Mouse (Mus musculus): ENCODE results near the gene Mrps34.

The Mrps34 gene

DNA sequence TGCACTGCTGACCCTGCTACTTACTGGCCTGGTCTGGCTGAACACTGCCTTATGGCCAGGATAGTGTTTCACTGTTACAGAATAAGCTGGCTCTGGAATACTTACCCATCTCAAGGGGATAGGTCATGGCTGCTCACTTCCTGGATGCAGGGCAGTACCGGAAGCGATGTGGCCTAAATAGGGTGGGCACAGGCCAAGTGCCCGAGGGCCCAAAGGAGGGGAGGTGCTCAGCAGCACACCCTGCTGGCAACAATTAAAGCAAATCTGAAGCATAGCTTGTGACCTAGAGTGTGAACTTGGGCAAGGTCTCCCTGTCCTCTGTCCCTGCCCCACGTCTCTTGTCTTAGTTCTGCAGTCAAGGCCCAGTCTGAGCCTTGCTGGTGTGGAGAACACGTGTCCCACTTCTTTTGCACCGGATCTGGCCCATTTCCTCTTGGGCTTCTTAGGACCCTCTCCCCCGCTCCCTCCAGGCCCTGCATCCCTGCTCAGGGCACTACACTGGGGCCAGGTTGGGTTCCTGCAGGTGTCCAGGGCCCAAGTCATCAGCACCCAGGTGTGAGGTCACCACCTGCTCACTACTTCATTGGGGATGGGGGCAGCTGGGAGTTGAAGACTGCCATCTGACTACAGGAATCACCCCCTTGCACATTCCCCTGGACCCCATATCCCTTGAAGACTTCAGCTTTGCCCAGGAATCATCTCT, 13.0 kb upstream of the Mrps34 start:
- DNase-seq (ENCODE audit: low spot score): peak; percentile 66

DNA sequence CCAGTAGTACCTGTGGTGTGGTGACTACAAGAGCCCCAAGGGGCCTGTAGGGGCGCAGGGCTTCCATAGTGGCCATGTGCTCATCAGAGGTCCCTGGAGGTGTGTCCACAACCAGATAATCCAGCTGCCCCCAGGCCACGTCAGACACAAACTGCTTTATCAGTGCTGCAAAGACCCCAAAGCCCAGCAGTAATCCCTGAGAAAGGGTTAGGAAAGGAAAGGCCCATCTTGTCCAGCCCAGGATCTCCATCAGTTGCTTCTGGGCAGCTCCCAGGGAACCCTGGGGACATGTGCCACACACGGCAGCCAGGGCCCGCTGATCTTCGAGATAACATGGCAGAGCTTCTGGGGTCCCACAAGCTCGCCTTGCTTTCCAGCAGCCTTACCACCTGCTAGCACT, 10.5 kb upstream of the Mrps34 start:
- DNase-seq (ENCODE audit: low spot score): no peak

DNA sequence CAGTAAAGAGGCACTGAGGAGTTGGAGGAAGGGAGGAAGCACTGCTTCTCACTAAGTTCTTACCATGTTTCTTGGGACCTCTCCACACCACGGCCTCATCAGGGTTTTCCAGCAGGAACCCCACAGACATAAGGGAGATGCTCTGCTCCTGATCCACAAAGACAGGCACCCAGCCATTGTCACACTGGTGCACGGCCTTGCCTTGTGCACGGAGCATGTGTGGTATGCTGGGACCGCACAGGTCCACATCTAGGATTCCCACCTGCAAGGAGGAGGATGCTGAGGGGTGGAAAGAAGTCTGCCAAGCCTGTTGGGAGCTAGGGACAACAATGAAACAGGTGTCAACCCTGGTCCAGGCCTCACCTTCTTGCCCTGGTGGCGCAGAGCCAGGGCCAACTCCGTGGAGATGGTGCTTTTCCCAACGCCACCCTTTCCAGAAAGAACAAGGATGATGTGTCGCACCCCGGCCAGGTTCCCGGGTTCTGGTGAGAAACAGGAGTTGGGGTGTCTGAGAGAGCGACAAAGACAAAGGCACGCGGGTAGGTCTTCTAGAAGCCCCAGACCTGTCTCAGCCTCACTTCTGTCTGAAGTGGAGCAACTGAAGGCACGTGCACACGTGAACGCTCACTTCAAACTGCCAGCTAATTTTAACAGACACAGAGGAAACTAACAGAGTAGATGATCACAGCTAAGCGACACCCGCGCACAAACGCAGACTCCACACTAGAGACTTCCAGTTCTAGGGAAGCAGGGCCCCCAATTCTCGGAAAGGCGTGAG, 9.4 kb upstream of the Mrps34 start:
- DNase-seq (ENCODE audit: low spot score): no peak

DNA sequence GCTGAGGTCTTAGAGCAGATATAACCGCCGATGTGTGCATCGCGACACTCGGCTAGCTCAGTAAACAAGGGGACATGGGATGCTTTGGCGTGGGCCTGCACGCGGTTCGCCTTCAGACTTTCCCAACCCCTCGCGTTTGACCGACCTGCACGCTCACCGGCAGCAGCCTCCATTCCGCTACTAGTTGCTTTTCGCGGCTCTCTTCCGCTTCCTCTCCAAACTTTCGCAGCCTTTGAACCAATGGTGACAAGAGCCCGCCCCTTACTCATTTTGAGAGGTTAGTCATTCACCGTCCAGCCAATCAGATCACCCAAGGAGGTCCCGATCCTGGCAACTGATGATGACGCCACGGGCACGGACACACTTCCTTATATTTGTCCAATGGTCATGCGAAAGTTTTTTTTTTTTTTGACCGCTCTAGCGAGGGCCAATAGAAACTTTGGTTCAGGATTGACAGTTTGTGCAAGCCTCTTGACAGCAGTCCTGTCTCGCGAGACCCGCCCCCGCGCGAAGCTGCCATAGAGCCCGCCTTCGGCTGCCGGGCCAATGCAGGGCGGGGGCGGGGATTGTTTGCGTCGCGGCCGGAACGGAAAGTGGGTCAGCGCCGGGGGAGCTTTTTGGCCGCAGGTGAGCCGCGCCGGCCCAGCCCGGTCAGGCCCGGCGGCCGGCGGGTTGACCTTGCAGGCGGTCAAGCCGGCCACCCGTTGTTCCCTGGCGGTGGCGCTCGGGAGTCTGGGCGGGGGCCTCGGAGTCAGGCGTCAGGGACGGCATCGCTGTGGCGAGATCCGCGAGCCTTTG, 8.6 kb upstream of the Mrps34 start, which contains the start of the genes Nubp2 and Spsb3:
Nubp2 (minus strand) TSS at position 216 of the 798 bp plus-strand sequence.
Spsb3 (plus strand) TSS at position 510 of the 798 bp plus-strand sequence.
- DNase-seq (ENCODE audit: low spot score): peak; percentile 99

DNA sequence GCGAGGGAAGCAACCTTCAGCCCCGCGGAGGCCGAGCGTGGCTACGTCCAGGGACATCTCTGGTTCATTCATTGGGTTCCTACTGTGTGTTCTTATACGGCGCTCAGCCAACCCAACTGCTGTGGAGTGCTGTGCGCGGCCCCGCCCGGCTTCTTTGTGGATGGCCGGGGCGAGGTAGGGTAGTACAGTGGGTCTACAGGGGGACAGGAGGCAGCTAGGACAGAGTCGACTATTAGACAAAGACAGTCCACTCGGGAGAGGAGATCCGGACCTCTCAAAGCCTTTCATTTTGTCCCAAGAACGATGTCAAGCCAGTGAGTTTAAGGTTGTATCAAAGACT, 8.0 kb upstream of the Mrps34 start:
- DNase-seq (ENCODE audit: low spot score): no peak

DNA sequence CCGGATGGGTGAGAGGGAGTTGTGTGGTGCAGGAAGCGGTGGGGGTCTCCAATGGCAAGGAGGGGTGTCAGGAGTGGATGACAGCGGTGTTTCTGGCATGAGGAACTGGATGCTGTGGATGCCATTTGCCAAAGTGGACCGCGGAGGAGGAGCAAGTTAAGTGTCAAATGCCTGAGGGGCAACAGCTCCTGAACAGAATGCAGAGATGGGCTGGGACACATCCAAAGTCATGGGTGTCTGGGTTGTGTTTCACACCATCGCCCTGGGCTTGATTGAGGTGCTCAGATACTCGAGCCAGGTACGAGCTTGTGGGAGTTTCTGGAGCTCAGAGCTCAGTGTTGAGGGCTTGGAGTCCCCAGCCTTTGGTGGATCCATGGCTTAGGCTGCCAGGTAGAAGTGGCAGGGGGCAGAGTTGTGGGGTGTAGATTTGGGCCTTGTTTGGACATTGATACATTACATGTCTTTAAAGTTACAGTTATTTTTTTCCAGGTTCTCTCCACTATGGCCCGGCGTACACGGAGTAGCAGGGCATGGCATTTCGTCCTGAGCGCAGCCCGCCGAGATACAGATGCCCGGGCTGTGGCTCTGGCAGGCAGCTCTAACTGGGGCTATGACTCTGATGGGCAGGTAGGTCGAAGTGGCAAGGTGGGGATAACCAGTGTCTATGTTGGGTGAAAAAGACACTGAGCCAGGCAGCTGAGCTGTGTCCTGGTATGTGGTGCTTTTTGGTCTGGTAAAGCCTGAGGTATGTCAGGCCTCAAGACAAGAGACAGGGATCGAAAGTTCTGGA, 7.4 kb upstream of the Mrps34 start:
- DNase-seq (ENCODE audit: low spot score): no peak

DNA sequence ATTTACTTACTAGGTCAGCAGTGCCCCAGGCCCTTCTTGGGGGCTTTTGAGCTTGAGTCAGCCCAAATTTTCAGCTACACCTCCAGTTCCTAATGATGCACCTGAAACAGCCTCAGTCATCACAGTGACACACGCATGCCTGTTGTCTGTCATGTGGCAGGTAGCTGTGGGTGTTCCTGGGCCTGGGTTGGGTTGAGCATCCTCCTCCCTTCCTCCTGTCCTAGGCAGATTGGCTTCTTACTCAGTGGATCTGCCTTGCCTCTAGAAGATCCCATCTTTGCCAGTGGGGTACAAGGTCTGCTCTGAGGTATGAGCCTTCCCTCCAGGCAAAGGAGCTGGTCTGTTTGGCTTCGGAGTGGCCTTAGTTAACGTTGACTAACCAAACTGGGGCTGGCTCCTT, 6.1 kb upstream of the Mrps34 start:
- no peak for DNase-seq (ENCODE audit: low spot score)

DNA sequence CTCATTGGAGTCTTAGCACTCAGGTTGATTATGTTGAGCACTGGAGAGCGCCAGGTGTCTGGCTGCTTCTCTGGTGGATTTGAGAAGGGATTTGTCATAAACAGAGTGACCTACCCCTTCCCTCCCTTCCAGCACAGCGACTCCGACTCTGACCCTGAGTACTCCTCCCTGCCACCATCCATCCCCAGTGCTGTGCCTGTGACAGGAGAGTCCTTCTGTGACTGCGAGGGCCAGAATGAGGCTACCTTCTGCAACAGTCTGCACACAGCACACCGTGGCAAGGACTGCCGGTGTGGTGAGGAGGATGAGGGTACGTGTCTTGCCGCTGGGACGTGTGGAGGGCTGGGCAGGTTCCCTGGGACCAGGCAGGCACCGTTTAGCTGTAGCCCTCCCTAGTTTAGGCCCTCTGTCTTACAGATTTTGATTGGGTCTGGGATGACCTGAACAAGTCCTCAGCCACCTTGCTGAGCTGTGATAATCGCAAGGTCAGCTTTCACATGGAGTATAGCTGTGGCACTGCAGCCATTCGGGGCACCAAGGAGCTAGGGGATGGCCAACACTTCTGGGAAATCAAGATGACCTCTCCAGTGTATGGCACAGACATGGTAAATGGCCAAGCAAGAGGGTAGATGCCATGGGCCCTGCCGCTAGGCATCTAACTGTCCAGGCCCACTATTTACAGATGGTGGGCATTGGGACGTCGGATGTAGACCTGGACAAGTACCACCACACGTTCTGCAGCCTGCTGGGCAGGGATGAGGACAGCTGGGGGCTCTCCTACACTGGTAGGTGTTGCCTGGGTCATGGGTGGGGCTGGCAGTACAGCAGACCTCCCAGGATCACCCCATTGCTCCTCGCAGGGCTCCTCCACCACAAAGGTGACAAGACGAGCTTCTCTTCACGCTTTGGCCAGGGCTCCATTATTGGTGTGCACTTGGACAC, 4.5 kb upstream of the Mrps34 start:
- DNase-seq (ENCODE audit: low spot score): no peak

DNA sequence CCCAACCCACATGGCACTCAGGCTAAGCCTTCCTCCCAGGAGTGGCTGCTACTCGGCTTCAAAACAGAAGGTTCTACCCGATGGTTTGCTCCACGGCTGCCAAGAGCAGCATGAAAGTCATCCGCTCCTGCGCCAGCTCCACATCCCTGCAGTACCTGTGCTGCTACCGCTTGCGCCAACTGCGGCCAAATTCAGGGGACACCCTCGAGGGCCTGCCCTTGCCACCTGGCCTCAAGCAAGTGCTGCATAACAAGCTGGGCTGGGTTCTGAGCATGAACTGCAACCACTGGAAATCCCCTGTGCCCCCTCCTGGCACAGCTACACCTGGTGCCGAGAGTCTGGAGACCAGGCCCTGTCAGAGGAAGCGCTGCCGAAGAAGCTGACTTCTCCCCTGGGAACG, 3.6 kb upstream of the Mrps34 start:
- DNase-seq (ENCODE audit: low spot score): no peak

DNA sequence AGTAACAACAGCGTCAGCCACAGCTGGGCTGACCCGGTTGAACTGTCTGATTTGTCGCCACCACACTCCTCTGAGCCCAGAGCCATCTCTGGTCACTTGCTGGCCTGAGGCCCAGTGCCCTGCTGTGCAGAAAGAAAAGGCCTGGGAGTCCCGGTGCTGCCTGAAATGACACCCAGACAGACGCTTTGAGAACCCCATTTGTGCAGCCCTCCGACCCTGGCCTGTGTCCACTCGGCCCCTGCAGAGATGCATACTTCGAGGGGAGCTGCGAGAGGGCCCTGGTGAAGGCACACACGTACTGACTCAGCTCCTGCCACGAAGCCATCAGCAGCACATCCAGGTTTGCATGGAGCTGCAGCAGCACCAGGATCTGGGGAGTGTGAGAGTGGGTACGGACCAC, 2.1 kb upstream of the Mrps34 start:
- DNase-seq (ENCODE audit: low spot score): no peak

DNA sequence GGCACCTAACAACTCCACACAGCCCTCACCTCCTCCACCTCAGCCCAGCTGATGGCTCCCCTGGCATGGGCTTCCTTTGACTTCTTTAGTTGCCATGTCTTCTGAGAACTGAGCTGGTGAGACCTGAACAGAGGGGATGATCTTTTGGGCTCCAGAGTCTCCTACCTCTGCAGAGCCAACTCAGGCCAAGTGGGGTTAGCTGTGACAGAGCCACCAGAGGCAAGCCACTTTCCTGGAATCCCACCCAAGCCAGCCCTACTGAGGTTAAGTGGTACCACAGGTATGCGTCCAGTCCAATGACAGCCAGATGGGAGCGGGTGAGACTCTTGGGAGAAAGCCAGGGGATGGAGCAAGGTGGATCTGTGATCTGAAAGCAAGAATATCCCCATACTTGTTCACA, 1.6 kb upstream of the Mrps34 start:
- no peak for DNase-seq (ENCODE audit: low spot score)

DNA sequence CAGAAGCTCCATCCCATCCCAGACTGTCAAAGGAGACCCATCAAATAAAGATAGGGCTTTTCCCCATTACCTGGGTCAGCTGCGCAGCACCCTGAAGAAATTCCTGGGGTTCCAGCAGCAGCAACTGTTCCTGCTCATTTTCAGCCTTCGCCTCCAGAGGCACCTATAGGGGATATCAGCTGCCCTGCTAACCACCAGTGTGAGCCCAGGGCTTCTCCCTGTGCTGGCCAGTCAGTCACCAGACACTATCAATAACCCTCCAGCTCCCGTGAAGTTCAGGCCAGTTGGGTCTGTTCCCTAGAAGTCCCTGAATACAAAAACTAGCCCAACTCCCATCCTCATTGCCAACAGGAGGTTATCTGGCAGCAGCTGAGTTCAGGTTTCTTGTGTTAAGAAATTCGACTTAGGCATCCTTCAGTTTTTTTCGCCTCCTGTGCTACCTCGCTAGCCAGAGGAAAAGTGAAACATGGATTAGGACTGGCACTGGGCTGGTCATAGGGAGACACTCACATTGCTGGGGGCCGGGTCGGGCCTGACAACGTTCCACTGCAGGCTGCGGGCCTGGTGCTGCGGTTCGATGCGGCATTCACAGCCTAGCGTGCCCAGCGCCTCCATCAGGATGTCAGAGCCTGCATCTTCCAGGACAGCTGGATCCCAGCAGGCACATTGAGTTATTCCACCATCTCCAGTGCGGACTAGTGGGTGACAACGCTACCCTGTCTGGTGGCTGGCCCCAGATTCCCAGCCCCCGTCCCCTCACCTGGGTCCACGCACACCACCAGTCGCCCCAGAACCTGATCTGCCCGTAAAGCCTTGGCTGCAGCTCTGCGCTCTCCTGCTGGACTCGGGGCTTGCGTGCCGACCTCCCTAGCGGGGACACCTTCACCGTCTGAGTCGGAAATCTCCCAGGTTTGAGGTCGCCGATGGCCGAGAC, 588 bp upstream of the Mrps34 start:
- DNase-seq (ENCODE audit: low spot score): no peak

DNA sequence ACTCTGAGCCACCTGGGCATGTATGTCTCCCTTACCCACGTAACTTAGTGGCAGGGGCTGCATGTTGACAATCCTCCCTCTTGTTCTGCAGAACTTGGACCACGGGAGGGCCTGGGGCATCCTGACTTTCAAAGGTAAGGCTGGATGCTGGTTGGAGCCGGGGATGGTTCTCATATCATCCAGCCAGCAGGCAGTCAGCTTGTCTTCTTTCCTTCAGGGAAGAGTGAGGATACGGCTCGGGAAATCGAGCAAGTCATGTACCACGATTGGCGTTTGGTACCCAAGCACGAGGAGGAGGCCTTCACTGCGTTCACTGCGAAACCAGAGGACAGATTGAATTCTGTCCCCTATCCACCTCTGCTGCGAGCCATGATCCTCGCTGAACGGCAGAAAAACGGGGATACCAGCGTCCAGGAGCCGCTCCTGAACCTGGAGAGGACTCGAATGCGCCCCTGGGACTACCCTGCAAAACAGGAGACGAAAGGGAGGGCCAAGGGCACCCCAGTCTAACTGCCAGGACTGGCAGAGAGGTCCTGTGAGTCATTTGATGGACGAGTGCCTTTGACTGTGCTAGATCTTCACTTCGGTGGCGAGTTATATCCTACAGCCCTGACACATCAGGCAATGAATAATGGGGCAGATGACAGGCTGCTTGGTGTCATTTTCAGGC, 790 bp downstream of the Mrps34 start:
- no peak for DNase-seq (ENCODE audit: low spot score)

DNA sequence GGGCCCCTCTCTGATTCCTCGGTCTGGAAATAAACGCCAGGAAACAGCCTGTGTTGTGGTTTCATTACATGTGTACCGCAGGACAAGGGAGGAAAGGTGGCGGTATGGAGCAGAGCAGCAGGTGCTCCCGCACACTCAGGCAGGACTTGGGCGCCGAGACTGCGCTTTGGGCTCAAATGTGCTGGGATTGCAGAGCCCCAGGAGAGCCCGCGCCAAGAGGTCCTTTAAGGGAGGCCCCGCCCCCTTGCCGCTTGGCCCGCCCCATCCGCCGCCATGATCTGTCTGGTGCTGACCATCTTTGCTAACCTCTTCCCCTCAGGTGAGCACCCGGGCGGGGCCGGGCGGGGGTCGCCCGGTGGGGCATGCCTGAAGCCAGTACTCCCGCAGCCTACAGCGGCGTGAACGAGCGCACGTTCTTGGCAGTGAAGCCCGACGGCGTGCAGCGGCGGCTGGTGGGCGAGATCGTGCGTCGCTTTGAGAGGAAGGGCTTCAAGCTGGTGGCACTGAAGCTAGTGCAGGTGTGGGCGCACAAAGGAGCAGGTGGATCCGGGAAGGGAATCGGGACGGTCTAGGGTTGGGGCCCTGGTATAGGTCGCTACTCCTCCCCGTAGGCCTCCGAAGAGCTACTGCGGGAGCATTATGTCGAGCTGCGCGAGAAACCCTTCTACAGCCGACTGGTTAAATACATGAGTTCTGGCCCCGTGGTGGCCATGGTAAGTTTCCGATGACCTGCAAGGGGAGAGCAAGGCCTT, 1.5 kb downstream of the Mrps34 start, which contains the start of gene Nme3:
Nme3 (plus strand) TSS at position 260 of the 752 bp plus-strand sequence.
- peak; percentile 85 for DNase-seq (ENCODE audit: low spot score)

DNA sequence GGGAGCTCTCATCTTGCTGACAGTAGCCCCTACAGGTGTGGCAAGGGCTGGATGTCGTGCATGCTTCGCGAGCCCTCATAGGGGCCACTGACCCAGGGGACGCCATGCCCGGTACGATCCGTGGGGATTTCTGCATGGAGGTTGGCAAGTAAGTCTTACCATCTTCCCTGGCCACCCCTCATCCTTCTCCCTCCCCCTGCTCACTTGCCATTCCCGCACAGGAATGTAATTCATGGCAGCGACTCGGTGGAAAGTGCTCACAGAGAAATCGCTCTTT, 2.0 kb downstream of the Mrps34 start:
- no peak for DNase-seq (ENCODE audit: low spot score)

DNA sequence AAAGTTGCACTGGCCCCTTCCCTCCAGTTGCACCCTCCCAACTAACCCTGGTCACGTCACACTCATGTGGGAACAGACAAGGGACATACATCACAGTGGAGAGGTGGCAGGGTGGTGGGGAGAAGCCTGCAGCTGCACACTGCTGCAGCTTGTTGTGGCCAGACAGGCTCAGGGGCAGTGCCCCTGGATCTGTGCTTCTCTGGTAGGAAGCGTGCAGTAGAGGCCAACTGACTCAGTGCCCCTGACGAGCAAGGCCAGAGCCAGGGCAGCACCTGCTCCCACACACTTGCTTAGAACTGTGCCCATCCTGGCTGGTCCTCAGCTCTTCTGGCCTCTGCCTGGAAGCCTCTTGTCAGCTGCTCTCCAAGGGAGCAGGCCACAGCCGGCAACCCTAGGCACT, 2.7 kb downstream of the Mrps34 start:
- no peak for DNase-seq (ENCODE audit: low spot score)

DNA sequence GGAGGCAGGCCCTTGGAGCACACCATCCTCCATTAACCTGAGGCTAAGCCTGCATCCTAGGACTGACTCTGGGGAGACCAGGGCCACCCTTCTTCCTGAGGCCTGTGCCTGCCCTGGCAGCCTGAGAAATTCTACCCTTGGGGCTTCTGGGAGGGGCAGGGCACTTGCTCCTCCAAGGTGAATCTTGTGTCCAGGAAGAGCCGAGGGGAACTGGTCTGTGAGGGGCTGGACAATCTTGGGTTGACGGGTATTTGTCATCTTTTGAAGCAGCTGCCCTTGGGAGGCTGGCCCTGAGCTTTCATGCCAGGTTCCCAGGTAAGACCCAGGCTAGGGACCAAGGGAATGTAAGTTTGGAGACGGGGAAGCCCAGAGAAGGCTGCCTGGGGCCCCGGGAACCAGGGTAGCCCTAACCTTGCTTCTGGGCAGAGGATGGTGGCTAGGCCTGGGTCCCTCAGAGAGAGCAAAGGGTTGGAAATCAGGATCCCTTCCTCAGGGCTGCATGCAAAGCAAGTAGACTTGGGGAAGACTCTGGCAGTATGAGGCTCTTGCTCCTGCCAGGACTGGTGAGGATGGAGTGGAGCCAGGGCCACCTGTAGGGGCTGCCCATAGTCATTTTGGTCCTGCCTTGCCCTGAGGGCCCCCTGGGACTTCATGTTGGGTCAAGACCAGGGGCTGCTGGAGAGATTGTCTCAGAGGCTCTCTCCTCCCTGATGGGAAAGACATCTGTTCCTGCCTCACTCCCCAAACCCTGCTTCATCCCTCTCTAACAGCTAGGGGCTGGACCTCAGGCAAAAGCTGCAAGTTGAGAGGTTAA, 3.3 kb downstream of the Mrps34 start:
- DNase-seq (ENCODE audit: low spot score): no peak

DNA sequence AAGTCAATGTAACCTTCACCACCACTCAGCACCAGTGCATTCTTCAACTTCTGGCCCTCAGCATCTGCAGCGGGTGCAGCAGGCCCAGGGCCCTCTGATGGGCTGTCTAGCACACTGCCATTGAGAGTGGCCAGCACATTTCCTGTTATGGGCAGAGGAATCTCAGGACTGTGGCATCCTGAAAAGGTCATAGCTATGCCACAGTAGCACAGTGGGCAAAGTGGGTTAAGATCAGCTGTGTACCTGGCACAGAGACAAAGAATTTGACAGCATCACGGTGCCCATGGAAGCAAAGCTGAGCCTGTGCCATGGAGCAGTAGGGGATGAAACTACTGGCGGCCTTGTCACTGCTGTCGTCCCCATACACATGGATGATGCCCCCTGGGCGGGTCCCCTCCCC, 4.2 kb downstream of the Mrps34 start:
- no peak for DNase-seq (ENCODE audit: low spot score)

All from testis, postnatal 10 days (tissue).